Mouse (Mus musculus): ENCODE measurements around the gene Trib3.

- peak; percentile 78 for TF ChIP-seq POLR2A (IDR thresholded peaks at IDR 0.05; ENCODE audit: low read depth, low read length)
- TF ChIP-seq CTCF (IDR thresholded peaks at IDR 0.05; ENCODE audit: extremely low read depth, insufficient read length, insufficient replicate concordance, low read depth, low read length) = peak; percentile 5; the same call in 1 of the 2 replicates
These were observed 11.6 kb downstream of the Trib3 start, which contains the start of gene Rbck1 for GRCm38 (mm10) chr2:152332101-152332825.

Measured in small intestine, adult 2 months (tissue).